Mouse (Mus musculus) hindbrain, postnatal 0 days (tissue): Measurements from ENCODE around the gene Kcng4. TPM values are rescaled to one million over a fixed set of nuclear protein-coding genes. Genes with fewer than 3 reads are reported as not detected.

Experiments used
- ATAC-seq: fragments of 200-750 bp; cut with Nextera tagmentation; 2 replicates; pipeline ENCODE4 v1.8.0; 2017; ENCODE audit warnings: mild to moderate bottlenecking, moderate TSS enrichment, moderate library complexity
- DNase-seq: peaks from one replicate; pipeline ENCODE4 v3.0.0-alpha.2; 2015; ENCODE audit warnings: low spot score
- H3K27ac ChIP-seq: fragments of 300-500 bp; sonication (generic); 2 replicates; pipeline ENCODE4 v1.5.1; 2014; ENCODE audit warnings: mild to moderate bottlenecking
- H3K27me3 ChIP-seq: fragments of 300-500 bp; sonication (generic); 2 replicates; pipeline ENCODE4 v1.6.1; 2014; ENCODE audit warnings: low read length, mixed read lengths; ENCODE audit not compliant: insufficient read depth
- H3K36me3 ChIP-seq: fragments of 300-500 bp; sonication (generic); 2 replicates; pipeline ENCODE4 v1.6.1; 2014; ENCODE audit warnings: low read length, mixed read lengths; ENCODE audit not compliant: insufficient read depth
- H3K4me1 ChIP-seq: fragments of 300-500 bp; sonication (generic); 2 replicates; pipeline ENCODE4 v1.6.1; 2014; ENCODE audit warnings: antibody characterized with exemption, low read length, mixed read lengths; ENCODE audit not compliant: insufficient read depth
- H3K4me2 ChIP-seq: fragments of 300-500 bp; sonication (generic); 2 replicates; pipeline ENCODE4 v1.6.1; 2014; ENCODE audit warnings: low read depth, mild to moderate bottlenecking, low read length, moderate library complexity, mixed read lengths
- H3K4me3 ChIP-seq: fragments of 300-500 bp; sonication (generic); 2 replicates; pipeline ENCODE4 v1.5.1; 2014; ENCODE audit warnings: low read length
- H3K9ac ChIP-seq: fragments of 300-500 bp; sonication (generic); replicated peaks from 2 replicates; pipeline ENCODE4 v1.6.1; 2014; ENCODE audit warnings: mild to moderate bottlenecking, low read length, moderate library complexity, mixed read lengths
- H3K9me3 ChIP-seq: fragments of 300-500 bp; sonication (generic); 2 replicates; pipeline ENCODE4 v1.6.1; 2016; ENCODE audit warnings: low read length, mixed read lengths
- CTCF ChIP-seq: IDR thresholded peaks from 2 replicates; pipeline ENCODE4 v1.5.1; 2016; ENCODE audit warnings: antibody characterized with exemption, control low read depth, low read depth
- WGBS: fragments of 180-500 bp; shearing (Covaris S2); extraction: QIAGEN DNeasy Blood & Tissue Kit; methylation state at CpG from one replicate; pipeline ENCODE4 v1.1.7; 2014; 5-methylcytosine and 5-hydroxymethylcytosine counted together
- polyA plus RNA-seq: library from polyadenylated mRNA; unstranded; fragments of >200 nt; fragmentation: Nextera tagmentation; extraction: Ambion mirVana; gene quantifications from 2 replicates; pipeline ENCODE4 v1.2.1, GENCODE M21; 2015
- total RNA-seq: library from RNA; depleted of rRNA; stranded (reverse); fragments of >200 nt; gene quantifications from 2 replicates; pipeline ENCODE4 v1.2.3, GENCODE M21; 2014

The Kcng4 gene
- total and polyA plus RNA-seq, 2 experiments from 2014 or later: 0.21 to 0.73 TPM

DNA sequence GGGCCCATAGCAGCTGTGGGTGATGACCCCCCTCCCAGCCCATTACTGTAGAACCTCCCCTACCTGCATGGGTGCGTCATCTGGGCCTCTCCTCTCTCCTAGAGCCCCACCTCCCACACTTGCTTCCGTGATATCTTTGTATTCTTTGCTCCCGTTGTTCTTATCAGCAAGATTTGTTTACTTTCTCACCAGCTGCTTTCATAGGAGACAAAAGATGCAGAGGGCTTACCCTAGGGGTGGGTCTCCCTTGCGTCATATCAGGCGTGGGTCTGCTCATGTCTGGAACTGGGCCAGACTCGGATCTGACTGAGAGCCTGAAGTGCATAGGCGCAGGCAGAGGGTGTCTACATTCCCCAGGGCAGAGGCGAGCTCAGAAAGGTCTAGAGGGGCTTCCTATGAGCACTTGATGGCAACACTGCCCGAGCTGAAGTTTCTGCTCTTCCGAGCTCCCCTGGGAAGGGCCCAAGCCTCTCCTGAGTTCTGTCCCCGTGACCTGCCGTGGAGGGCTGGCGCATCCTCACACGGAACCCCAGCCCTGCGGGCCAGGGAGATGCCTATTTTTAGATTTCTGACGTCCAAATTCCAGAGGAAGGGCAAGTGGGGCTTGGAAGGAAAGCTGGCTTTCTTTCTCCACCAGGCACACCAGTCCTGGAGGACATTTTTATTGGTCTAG, 35.1 kb upstream of the Kcng4 start:
- WGBS: 62% methylated on average over 16 of the region's 16 CpGs
- no peak for ATAC-seq
- no peak for DNase-seq
- H3K4me3 ChIP-seq: no peak overlapping the region
- H3K4me2 ChIP-seq: no peak overlapping the region
- H3K9ac ChIP-seq: no peak overlapping the region
- no peaks in the 10 kb centered on the region for H3K27me3 ChIP-seq
- H3K36me3 ChIP-seq: no peaks in the 10 kb centered on the region
- H3K9me3 ChIP-seq: no peaks in the 10 kb centered on the region
- no peak overlapping the region for H3K27ac ChIP-seq
- no peak for TF ChIP-seq CTCF
- H3K4me1 ChIP-seq: no peaks in the 10 kb centered on the region

DNA sequence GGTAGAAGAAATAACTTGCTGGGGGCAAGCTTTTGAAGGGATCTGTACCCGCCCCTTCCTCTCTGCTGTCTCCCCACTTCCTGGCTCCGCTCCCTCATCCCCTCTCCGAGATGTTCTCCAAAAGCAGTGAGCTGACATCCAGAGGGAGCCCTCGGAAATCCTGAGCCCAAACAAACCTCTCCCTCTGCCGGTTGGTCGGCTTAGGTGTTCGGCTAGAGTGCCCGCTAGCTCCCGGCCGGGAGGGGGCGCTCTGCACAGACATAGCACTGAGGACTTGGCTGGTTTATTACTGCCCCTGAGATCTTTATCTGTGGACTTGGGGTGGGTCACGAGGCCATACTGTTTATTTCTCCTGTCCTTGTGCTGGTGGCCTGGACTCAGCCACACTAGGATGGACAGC, 33.8 kb upstream of the Kcng4 start:
- 62% methylated on average over 12 of the region's 12 CpGs for WGBS
- Histone ChIP-seq H3K9me3 (no peaks in the 10 kb centered on the region), H3K4me2 (no peak overlapping the region), H3K4me3 (no peak overlapping the region), H3K4me1 (no peaks in the 10 kb centered on the region), H3K36me3 (no peaks in the 10 kb centered on the region), H3K27me3 (no peaks in the 10 kb centered on the region), H3K9ac (no peak overlapping the region), H3K27ac (no peak overlapping the region)
- DNase-seq: no peak
- peak; percentile 49 for TF ChIP-seq CTCF
- no peak for ATAC-seq

DNA sequence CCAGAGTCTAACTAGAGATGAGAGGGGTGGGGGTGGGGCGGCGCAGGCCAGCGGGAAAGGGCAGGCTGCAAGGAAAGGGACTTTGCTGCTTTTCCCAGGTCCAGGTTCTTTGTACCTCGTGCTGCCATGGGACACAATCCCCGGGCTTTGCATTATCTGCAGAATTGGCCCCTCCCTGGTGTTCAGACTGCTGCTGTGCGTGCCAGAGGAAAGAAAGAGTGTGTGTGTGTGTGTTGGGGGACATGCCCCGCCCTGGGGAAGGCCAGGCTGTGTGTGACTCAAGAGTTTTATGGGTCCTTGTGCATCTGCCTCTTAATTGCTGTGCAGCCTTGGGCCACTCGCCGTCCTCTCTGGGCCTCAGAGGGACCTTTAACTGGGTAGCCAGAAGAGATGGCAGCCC, 33.0 kb upstream of the Kcng4 start:
- no peak for ATAC-seq
- WGBS: 59% methylated on average over 9 of the region's 9 CpGs
- TF ChIP-seq CTCF: no peak

DNA sequence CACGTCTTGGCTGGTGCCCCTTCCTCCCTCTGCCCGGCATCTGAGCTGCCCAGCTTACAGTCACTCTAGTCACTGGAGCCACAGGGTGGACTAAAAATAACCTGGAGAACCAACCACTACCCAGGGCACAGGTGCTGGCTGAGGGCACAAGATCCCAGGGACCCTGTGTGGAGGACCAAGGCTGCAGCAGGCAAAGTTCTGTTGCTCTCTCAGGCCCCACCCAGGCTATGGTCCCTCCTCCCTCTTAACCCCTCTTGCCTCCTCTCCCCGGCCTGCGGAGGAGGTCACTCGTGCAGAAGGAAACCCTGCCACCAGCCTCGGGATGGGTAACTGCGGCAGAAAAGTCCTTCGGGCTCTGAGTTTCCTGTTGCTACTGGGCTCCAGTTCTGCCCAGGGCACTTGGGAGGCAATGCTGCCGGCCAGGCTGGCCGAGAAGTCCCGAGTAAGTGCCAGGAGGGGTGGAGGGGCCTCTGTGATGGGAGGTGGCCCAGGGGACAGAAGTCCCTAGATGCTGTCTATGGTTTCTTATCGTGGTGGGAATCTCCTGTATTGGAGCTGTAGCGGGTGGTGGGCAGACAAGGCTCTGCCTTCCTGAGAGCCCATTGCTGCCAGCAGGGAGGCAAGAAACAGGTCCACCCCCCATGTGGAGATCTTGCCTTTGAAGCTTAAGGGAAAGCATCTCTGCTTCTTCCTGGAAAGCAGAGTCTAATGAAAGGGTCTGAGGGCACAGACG, 30.9 kb upstream of the Kcng4 start, which contains the start of gene Wfdc1:
Gene Wfdc1 (plus strand): TSS at position 147 of the 733 bp plus-strand sequence.
- no peak within 1 kb of the TSS for H3K27ac ChIP-seq
- no peak for TF ChIP-seq CTCF
- no peaks in the 10 kb centered on the region for H3K4me1 ChIP-seq
- no peaks in the 10 kb centered on the region for H3K9me3 ChIP-seq
- no peak within 1 kb of the TSS; the same call in 1 of the 2 replicates for H3K4me3 ChIP-seq
- no peaks in the 10 kb centered on the region for H3K27me3 ChIP-seq
- peak within 1 kb of the TSS; percentile 19 for H3K4me2 ChIP-seq
- ATAC-seq (no peak), DNase-seq (no peak)
- no peak within 1 kb of the TSS for H3K9ac ChIP-seq
- WGBS: 19% methylated on average over 13 of the region's 14 CpGs
- no peaks in the 10 kb centered on the region for H3K36me3 ChIP-seq

More for the DNA sequence above, 33.0 kb upstream of the Kcng4 start:
- Histone ChIP-seq H3K27me3 (no peaks in the 10 kb centered on the region), H3K36me3 (no peaks in the 10 kb centered on the region), H3K27ac (no peak overlapping the region), H3K9ac (no peak overlapping the region), H3K9me3 (no peaks in the 10 kb centered on the region), H3K4me1 (no peaks in the 10 kb centered on the region), H3K4me3 (no peak overlapping the region), H3K4me2 (no peak overlapping the region)
- DNase-seq: no peak

DNA sequence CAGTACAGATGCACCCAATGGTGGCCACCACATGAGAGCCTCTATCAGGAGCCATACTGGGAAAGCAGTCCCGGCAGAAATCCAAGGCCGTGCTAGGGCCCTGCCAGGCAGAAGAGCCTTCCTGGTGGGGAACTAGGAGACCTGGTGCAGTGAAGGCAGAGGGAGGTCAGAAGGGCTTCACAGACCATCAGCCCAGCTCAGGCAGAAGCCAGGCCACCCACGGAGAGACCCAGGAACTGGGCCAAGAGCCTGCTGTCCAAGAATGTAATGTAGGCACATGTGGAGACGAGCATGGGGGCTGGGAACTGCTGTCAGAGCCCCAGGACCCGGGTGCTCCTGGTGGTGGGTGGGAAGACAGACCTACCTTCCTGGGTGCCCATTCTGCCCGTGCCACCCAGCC, 29.8 kb upstream of the Kcng4 start:
- DNase-seq (no peak), ATAC-seq (no peak)
- H3K4me2 ChIP-seq: no peak overlapping the region
- H3K27ac ChIP-seq: no peak overlapping the region
- TF ChIP-seq CTCF: no peak
- no peaks in the 10 kb centered on the region for H3K36me3 ChIP-seq
- no peaks in the 10 kb centered on the region for H3K9me3 ChIP-seq
- peaks cover 5% of the 10 kb centered on the region; the same call in 1 of the 2 replicates for H3K4me1 ChIP-seq
- no peak overlapping the region for H3K4me3 ChIP-seq
- H3K27me3 ChIP-seq: no peaks in the 10 kb centered on the region
- 51% methylated on average over 6 of the region's 6 CpGs for WGBS
- H3K9ac ChIP-seq: no peak overlapping the region

DNA sequence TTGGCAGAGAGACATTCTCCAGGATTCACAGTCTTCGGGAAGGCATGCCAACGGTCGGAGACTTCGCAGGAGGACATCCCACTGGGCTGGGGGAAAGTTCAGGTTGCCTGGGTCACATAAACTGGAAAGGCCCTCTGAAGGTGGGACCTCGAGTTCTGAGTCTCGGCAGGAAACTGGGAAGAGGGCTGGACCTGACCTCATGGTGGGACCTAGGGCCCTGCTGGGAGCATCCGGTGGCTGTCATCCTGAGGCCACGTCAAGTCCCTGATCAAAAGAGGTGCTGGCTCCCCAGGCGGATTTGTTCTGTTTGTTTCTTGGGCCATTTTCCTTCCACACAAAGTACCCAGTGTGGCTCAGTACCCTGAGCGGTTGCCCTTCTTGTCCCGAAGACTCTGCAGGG, 28.0 kb upstream of the Kcng4 start:
- H3K4me1 ChIP-seq: peaks cover 5% of the 10 kb centered on the region; the same call in 1 of the 2 replicates
- H3K4me3 ChIP-seq: no peak overlapping the region
- no peak overlapping the region for H3K4me2 ChIP-seq
- H3K36me3 ChIP-seq: no peaks in the 10 kb centered on the region
- 45% methylated on average over 11 of the region's 11 CpGs for WGBS
- H3K27me3 ChIP-seq: no peaks in the 10 kb centered on the region
- no peak overlapping the region for H3K9ac ChIP-seq
- no peak for ATAC-seq
- TF ChIP-seq CTCF: no peak
- H3K27ac ChIP-seq: no peak overlapping the region
- H3K9me3 ChIP-seq: no peaks in the 10 kb centered on the region
- DNase-seq: no peak

DNA sequence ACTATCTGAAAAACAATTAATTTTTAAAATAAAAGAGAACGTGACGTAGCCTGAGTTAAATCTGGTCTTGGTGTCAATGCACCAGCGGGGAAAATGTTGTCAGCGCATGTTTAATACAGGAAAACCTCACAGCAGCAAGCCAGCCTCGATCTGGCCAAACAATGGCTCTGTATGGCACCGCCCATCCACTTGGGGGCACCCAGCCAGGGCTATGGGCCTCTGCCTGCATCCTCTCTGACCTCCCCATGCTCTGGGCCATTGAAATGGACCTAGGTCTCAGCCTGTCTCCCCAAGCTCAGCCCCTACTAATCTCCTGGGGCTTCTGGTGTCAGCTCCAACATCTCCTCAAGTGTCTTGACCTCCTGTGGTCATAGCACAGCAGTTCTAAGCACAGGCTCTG, 26.4 kb upstream of the Kcng4 start:
- ATAC-seq: no peak
- Histone ChIP-seq H3K36me3 (no peaks in the 10 kb centered on the region), H3K4me2 (no peak overlapping the region), H3K27ac (no peak overlapping the region), H3K4me1 (peaks cover 5% of the 10 kb centered on the region; the same call in 1 of the 2 replicates), H3K9ac (no peak overlapping the region), H3K4me3 (no peak overlapping the region), H3K27me3 (no peaks in the 10 kb centered on the region), H3K9me3 (no peaks in the 10 kb centered on the region)
- no peak for TF ChIP-seq CTCF
- WGBS: 59% methylated on average over 6 of the region's 6 CpGs
- no peak for DNase-seq
